Mouse (Mus musculus): ENCODE measurements around the gene Golgb1. TPM values are rescaled to one million over a fixed set of nuclear protein-coding genes. Genes with fewer than 3 reads are reported as not detected.

Gene Golgb1
- polyA plus RNA-seq, 1 experiment from 2014 or later = 30.7 TPM

DNA sequence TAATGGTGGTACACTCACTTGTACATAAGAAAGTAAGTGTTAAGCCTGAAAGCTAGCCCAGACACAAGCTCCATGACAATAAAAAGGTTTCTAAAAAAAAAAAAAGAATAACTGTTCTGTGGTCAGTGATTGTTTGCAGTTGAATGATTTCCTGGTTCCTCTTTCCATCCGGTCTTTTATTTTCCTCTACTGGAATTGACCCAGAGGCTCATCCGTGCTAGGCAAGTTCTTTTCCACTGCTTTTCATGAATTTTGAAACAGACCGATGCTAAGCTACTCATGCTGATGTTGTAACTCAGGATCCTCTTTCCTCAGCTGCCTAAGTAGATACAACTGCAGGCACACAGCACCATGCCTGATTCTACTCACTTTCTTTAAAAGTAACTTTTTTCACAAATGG is 45.5 kb downstream of the Golgb1 start:
- DNase-seq (no peak), ATAC-seq (ENCODE audit: low read depth) (no peak)
- Histone ChIP-seq H3K4me3 (replicated peaks) (no peak overlapping the region), H3K36me3 (peaks cover 47% of the 10 kb centered on the region), H3K27me3 (no peaks in the 10 kb centered on the region), H3K9me3 (replicated peaks) (no peaks in the 10 kb centered on the region), H3K27ac (no peak overlapping the region), H3K9ac (no peak overlapping the region), H3K4me2 (no peak overlapping the region), H3K4me1 (replicated peaks) (no peaks in the 10 kb centered on the region)
- WGBS (ENCODE audit: insufficient replicate concordance) = 65% methylated on average over 3 of the region's 3 CpGs

DNA sequence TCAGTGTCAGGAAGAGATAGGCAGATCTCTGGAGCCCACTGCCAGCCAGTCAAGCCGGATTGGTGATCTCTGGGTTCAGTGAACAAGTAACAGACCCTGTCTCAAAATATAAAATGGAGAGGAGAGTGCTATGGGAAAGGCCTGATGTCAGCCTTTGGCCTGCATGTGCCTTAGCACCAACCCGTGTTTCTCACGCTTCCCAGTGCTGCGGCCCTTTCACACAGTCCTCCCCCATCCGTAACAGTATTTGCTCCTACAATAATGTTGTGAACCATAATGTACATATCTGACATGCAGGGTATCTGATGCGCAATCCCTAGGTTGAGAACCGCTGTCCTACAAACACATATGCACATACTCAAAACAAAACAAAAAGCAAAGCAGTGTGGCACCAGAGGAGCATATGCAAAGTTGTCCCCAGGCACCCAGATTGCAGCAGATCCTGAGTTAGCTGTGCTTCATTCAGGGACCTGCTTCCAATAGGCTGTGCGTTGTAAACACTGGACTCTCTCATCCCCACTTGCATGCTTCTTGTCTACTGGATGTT is 46.2 kb downstream of the Golgb1 start:
- H3K4me3 ChIP-seq (replicated peaks) = no peak overlapping the region
- no peaks in the 10 kb centered on the region for H3K4me1 ChIP-seq (replicated peaks)
- no peaks in the 10 kb centered on the region for H3K27me3 ChIP-seq
- no peak overlapping the region for H3K9ac ChIP-seq
- H3K36me3 ChIP-seq = peaks cover 46% of the 10 kb centered on the region
- no peak for DNase-seq
- ATAC-seq (ENCODE audit: low read depth) = no peak
- no peak overlapping the region for H3K4me2 ChIP-seq
- no peak overlapping the region for H3K27ac ChIP-seq
- WGBS (ENCODE audit: insufficient replicate concordance) = 83% methylated on average over 8 of the region's 8 CpGs
- H3K9me3 ChIP-seq (replicated peaks) = no peaks in the 10 kb centered on the region

DNA sequence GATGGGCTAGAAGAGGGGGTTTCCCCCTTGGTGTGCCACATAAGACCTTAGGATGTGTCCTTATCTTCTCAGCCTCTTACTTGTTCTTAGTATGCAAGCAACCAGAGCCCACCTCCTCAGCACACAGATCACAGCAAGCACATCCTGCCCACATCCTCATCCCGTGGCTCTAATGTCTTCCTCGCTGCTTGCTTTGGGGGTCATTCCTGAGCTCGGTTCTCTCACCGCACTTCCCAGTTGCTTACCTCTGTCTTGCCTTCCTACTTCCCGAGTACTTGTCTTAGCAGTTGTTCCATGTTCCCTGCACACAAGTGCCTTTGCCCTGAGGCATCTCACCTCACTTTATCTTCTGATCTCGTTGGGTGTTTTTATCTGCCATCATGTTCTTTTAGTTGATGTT is 47.0 kb downstream of the Golgb1 start:
- Histone ChIP-seq H3K9me3 (replicated peaks) (no peaks in the 10 kb centered on the region), H3K9ac (no peak overlapping the region), H3K27ac (no peak overlapping the region), H3K4me1 (replicated peaks) (no peaks in the 10 kb centered on the region), H3K4me3 (replicated peaks) (no peak overlapping the region), H3K27me3 (no peaks in the 10 kb centered on the region), H3K36me3 (peaks cover 47% of the 10 kb centered on the region), H3K4me2 (no peak overlapping the region)
- DNase-seq (no peak), ATAC-seq (ENCODE audit: low read depth) (no peak)
- WGBS (ENCODE audit: insufficient replicate concordance) = 68% methylated on average over 6 of the region's 6 CpGs

DNA sequence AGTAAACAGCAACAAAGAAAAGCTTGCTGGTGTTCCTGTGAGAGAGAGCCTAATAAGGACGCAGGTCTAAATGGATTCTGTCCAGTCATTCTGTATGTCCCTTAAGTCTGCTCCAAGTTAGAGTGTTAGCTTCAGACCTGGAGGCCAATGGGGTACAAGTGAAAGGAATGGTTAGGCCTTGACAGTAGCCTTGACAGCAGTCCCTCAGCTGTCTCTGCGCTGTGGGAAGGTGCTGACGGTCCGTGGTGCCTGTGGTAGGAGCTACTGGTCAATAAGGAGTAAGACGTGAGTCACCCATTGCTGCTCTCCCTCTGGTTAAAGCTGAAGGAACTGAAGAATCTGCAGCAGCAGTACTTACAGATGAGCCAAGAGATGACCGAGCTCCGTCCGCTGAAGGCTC is 49.4 kb downstream of the Golgb1 start:
- H3K36me3 ChIP-seq = peaks cover 50% of the 10 kb centered on the region
- H3K9ac ChIP-seq = no peak overlapping the region
- no peak overlapping the region for H3K4me2 ChIP-seq
- H3K27ac ChIP-seq = no peak overlapping the region
- no peaks in the 10 kb centered on the region for H3K4me1 ChIP-seq (replicated peaks)
- WGBS (ENCODE audit: insufficient replicate concordance) = 91% methylated on average over 8 of the region's 8 CpGs
- no peak overlapping the region for H3K4me3 ChIP-seq (replicated peaks)
- H3K27me3 ChIP-seq = no peaks in the 10 kb centered on the region
- H3K9me3 ChIP-seq (replicated peaks) = no peaks in the 10 kb centered on the region
- ATAC-seq (ENCODE audit: low read depth) (no peak), DNase-seq (no peak)

DNA sequence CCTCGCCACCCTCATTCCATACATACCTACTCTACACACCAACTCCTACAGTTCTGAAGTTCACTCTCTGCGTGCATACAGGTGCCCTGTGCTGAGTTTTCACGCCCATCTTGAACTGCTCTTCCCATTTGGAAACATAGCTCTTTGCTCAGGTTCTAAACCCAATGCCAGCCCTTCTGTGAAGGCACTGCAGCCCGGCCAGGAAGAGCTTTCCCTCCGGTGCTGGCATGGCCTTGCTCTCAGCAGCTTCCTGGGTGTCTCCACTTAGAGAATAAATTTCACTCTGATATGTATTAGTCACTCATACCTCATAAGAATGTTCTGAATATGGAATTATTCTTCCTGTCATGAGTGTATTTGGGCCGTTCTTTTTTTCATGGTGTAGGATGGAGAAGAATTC is 50.4 kb downstream of the Golgb1 start:
- Histone ChIP-seq H3K9me3 (replicated peaks) (no peaks in the 10 kb centered on the region), H3K36me3 (peaks cover 56% of the 10 kb centered on the region), H3K9ac (no peak overlapping the region), H3K27me3 (no peaks in the 10 kb centered on the region), H3K4me3 (replicated peaks) (no peak overlapping the region), H3K27ac (no peak overlapping the region), H3K4me2 (no peak overlapping the region), H3K4me1 (replicated peaks) (no peaks in the 10 kb centered on the region)
- ATAC-seq (ENCODE audit: low read depth) (no peak), DNase-seq (no peak)
- WGBS (ENCODE audit: insufficient replicate concordance) = 75% methylated on average over 6 of the region's 6 CpGs

DNA sequence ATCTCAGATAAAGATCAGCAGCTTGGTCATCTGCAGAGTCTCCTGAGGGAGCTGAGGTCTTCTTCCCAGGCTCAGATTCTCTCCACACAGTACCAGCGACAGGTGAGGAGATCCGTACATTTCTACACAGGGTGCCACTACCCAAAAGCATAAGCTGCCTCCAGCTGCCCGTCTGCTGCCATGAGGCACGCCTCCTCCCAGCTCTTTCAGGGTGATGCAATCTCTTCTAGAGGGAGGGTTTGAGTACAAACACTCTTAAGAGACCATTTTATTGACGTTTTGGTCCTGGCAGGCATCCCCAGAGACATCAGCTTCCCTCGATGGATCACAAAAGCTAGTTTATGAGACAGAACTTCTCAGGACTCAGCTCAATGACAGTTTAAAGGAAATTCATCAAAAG is 50.9 kb downstream of the Golgb1 start:
- no peak overlapping the region for H3K27ac ChIP-seq
- H3K27me3 ChIP-seq = no peaks in the 10 kb centered on the region
- H3K4me2 ChIP-seq = no peak overlapping the region
- H3K36me3 ChIP-seq = peaks cover 56% of the 10 kb centered on the region
- no peak for ATAC-seq (ENCODE audit: low read depth)
- 76% methylated on average over 6 of the region's 6 CpGs for WGBS (ENCODE audit: insufficient replicate concordance)
- no peak overlapping the region for H3K4me3 ChIP-seq (replicated peaks)
- no peak overlapping the region for H3K9ac ChIP-seq
- DNase-seq = no peak
- no peaks in the 10 kb centered on the region for H3K9me3 ChIP-seq (replicated peaks)
- no peaks in the 10 kb centered on the region for H3K4me1 ChIP-seq (replicated peaks)

DNA sequence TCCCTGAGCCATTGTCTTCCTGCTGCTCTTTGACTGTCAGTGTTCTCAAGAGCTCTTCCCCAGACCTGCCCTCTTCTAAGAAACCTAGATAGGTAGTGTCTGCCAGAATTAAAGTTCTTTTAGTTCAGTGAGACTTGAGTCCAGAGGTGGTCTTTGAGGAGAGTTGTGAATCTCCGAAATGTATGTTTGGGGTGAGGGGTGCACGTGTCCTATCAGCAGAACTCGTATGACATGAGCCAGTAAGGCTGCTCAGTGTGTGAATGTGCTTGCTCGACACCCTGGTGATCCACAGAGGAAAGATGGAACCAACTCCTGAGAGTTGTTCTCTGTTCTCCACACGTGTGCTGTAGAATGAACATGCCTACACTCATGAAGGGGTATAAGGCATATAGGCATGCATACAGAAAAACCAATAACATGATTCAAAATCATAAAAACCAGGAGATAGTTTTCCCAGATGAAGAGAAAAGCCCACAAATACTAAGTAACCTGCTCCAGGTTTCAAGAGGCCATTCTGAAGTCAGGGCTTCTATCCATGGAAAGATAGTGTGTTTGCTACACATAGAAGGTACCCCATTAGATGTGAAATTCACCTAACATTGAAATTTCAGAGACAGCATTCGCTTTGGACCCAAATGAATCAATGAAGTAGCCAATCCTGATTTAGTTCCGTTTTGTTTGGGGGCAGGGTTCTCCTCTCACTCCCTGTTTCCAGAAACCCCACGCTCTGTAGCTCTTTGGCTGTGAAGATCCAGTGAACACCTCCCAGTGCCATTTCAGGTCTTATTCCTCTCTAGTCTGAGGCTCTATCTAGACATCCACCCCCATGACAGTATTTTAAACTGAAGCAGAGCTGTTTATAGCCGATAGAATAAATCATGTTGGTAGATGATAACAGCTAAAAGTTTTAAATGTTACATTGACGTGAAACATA is 51.8 kb downstream of the Golgb1 start:
- H3K9me3 ChIP-seq (replicated peaks) = no peaks in the 10 kb centered on the region
- 80% methylated on average over 10 of the region's 10 CpGs for WGBS (ENCODE audit: insufficient replicate concordance)

DNA sequence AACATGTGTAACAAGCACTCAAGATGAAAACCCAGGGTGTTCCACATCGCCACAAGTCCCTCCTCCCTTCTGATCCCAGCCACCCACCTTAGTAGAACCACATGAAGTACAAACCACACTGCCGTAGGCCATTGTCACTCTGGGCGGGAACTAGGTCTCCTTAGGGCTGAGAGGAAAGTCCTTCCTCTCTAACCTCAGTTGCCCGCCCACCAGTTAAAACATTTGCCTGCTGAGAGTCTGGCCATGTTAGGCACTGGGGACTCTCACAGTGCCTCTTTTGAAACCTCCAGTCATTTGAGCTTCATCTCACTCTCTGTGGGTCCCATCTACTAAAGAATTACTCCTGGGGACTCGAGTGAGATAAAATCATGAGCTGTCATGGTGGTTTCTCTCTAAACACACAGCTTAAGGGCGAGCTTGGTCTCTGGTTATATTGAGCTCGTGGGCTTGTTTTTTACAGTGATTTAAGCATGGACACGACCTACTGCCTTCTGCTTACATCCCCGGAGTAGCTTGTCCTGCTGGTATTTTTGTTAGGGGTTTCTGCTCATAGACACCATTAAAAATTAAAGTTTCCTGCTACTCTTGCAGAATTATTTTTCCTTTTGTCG is 52.7 kb downstream of the Golgb1 start:
- ATAC-seq (ENCODE audit: low read depth) (no peak), DNase-seq (no peak)
- Histone ChIP-seq H3K36me3 (peaks cover 66% of the 10 kb centered on the region), H3K4me1 (replicated peaks) (no peaks in the 10 kb centered on the region), H3K27ac (no peak overlapping the region), H3K4me3 (replicated peaks) (no peak overlapping the region), H3K9me3 (replicated peaks) (no peaks in the 10 kb centered on the region), H3K9ac (no peak overlapping the region), H3K4me2 (no peak overlapping the region), H3K27me3 (no peaks in the 10 kb centered on the region)
- WGBS (ENCODE audit: insufficient replicate concordance) = 60% methylated on average over 10 of the region's 10 CpGs

More for the DNA sequence above, 51.8 kb downstream of the Golgb1 start:
- no peak overlapping the region for H3K27ac ChIP-seq
- H3K36me3 ChIP-seq = peaks cover 58% of the 10 kb centered on the region
- no peak overlapping the region for H3K4me3 ChIP-seq (replicated peaks)
- H3K9ac ChIP-seq = no peak overlapping the region
- no peaks in the 10 kb centered on the region for H3K27me3 ChIP-seq
- H3K4me2 ChIP-seq = no peak overlapping the region
- ATAC-seq (ENCODE audit: low read depth) = no peak
- DNase-seq = no peak
- no peaks in the 10 kb centered on the region for H3K4me1 ChIP-seq (replicated peaks)

DNA sequence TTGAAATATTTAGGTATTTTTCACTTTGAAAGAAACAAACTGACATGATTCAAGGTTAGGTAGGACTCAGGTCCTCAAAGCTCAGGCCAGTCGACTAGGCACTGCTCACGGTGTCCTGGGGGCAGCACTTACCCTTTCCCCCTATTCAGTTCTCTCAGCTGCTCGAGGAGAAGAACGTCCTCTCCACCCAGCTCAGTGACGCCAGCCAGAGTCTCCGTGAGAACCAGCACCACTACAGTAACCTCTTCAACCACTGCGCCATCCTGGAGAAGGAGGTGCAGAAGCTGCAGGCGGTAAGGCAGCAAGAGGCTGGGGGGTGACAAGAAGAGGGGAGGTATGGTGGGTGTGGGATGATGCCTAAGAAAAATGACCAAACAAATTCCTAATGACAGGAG is 53.2 kb downstream of the Golgb1 start:
- WGBS (ENCODE audit: insufficient replicate concordance) = 83% methylated on average over 8 of the region's 8 CpGs
- ATAC-seq (ENCODE audit: low read depth) = no peak
- H3K4me2 ChIP-seq = no peak overlapping the region
- no peak for DNase-seq
- H3K27ac ChIP-seq = no peak overlapping the region
- H3K4me1 ChIP-seq (replicated peaks) = no peaks in the 10 kb centered on the region
- no peak overlapping the region for H3K9ac ChIP-seq
- H3K27me3 ChIP-seq = no peaks in the 10 kb centered on the region
- no peak overlapping the region for H3K4me3 ChIP-seq (replicated peaks)
- no peaks in the 10 kb centered on the region for H3K9me3 ChIP-seq (replicated peaks)
- H3K36me3 ChIP-seq = peaks cover 71% of the 10 kb centered on the region

DNA sequence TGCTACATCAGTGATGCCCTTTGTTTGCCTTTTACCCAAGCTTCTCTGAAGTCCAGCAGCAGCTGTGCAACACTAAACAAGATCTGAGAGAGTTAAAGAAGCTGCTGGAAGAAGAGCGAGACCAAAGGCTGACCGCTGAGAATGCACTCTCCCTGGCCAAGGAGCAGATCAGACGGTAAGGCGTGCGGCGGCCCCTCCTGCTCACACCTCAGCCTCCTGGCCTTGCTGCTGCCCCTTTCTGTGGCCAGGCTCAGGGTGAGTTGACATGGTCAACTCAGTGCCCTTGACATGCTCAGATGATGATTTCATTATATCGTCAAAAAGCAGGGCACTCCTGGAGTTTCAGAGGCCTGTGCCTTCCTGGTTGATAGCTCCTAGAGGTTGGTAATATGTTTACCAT is 54.3 kb downstream of the Golgb1 start:
- Histone ChIP-seq H3K4me2 (no peak overlapping the region), H3K27me3 (no peaks in the 10 kb centered on the region), H3K36me3 (peaks cover 74% of the 10 kb centered on the region), H3K4me3 (replicated peaks) (no peak overlapping the region), H3K9me3 (replicated peaks) (no peaks in the 10 kb centered on the region), H3K4me1 (replicated peaks) (peaks cover 4% of the 10 kb centered on the region), H3K27ac (no peak overlapping the region), H3K9ac (no peak overlapping the region)
- ATAC-seq (ENCODE audit: low read depth) (no peak), DNase-seq (no peak)
- WGBS (ENCODE audit: insufficient replicate concordance) = 92% methylated on average over 7 of the region's 7 CpGs

DNA sequence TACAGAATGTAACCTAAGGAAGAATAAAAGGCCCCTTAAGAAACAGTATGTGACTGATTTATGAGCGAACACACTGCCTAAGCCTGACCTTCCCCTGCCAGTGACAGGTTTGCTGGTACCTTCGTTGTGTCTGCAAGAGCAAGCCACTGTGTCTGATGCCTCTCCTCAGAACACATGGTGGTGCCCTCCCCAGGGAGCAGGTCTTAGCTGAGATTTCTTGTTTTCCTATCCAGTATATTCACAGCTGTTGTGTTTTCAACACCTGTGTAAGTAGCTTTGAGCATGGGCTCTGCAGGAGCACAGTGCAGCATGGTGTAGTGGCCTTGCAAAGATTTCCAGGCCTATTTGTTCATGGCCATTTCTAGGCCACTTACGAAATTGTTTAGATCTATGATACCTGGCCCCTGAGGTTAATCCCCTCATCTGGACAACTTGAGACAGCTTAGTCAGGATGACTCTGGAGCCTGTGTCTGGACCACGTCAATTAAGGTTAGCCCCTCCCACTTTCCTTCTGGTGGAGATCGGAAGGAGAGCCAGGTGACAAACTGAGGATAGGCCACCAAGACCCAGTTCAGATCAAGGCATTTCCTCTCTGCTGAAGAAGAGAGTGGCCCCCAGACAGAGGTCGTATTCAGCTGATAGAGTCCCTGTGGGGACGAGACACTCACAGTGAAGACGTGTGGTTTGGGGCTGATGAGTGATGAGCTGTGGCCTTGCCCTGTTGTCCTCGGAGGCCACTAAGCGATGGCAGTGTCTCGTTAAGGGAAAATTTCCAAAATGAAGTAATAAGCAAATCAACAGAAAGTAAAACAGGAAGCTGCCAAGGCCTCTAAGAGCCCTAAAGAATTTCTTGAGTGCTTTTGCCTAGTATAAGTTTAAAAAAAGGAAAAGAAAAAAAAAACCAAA is 55.5 kb downstream of the Golgb1 start:
- Histone ChIP-seq H3K9ac (no peak overlapping the region), H3K4me1 (replicated peaks) (peaks cover 12% of the 10 kb centered on the region), H3K36me3 (peaks cover 65% of the 10 kb centered on the region), H3K4me3 (replicated peaks) (no peak overlapping the region), H3K9me3 (replicated peaks) (no peaks in the 10 kb centered on the region), H3K27me3 (no peaks in the 10 kb centered on the region), H3K4me2 (no peak overlapping the region), H3K27ac (no peak overlapping the region)
- no peak for DNase-seq
- ATAC-seq (ENCODE audit: low read depth) = no peak
- WGBS (ENCODE audit: insufficient replicate concordance) = 68% methylated on average over 11 of the region's 11 CpGs
